Mouse (Mus musculus) thymus, postnatal 25 days (tissue): ENCODE data around the gene Utrn.

ENCODE experiments used
- DNase-seq: peaks from one replicate; pipeline ENCODE4 v3.0.0; 2022

Utrn gene

DNA sequence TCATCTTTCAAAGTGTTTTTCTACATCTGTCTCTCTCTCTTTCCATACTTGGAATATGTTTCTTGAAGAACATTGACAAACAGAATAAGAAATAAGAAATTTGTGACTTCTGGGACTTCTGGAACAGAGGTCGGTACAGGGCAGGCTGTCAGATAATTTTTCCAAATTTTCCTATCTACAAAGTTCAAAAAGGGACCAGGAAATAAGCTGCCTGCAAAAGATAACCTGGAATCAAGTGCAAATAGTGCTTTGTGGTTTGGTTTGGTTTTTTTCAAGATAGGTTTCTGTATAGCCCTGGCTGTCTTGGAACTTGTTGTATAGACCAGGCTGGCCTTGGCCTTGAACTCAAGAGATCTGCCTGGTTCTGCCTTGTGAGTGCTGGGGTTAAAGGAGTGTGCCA is 490.0 kb downstream of the Utrn start:
- no peak for DNase-seq

DNA sequence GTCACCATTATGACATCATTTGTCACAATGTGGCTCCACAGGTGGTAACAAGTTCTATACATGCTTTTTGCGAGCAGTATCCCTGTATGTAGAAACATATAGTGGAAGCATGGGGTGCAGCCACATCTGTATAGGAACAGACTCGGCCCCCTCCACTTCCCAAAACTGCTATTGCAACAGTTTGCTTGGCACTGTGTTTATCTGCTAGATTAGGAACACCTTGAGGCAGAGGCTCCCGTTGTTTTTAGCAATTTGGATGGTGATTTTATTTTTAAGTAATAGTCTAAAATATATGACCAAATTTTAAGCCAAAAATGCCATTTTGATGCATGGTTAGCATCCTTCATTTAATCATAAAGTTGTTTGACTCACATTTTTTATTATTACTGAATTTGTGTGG is 491.4 kb downstream of the Utrn start:
- DNase-seq, result no peak

DNA sequence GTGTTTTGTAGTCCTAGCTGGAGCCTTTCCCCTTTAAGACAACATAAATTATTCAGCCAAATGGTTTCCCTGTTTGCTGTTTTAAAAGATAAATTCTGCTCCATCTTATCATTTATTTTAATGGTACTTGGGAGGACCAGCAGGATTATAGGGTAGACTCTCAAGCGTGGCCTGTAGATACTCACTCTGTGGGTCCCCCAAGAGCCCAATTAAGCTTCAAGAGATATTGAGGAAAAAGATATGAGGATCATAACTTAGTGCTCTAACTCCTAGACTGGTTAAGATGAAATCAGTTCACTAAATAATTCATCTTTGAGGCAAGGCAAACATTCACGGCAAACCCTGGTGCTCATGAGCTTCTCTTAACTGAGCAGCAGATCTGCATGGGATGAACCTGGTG is 493.1 kb downstream of the Utrn start:
- DNase-seq, result no peak

DNA sequence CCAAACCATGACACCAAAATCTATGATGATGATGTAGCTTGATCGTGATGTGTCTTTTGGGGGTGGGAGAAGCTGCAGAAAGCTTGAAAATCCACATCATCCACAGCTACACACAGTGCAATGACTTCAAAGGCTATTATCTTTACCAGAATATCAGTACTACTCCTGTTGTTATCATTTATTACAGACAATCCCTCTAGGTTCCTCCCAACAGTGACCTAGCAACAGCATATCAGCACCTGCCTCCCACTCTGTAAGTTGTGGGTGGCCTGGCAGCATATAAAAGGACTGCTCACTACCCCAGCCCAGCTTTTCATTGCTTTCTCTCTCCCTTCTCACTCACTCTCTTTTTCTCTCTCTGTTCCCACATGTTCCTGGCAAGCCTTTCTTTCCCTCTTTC is 494.4 kb downstream of the Utrn start:
- DNase-seq, result no peak

DNA sequence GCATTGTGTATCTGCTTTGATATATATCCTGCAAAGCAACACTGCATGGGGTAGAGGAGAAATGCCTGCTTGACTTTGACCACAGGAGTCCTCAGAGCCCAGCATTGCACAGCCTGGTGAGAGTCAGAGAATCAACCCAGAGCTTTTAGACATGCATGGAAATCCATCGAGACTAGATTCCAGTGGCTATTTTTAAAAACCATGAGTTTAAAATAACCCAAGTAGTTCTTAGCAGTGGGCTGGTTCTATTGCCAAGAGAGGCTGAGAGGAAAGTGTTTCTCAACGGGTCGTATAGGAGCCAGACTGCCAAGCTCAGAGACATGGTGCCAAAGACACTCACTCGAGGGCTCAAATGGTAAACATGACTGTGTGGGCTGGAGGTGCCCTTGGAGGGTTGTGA is 514.6 kb downstream of the Utrn start:
- no peak for DNase-seq

DNA sequence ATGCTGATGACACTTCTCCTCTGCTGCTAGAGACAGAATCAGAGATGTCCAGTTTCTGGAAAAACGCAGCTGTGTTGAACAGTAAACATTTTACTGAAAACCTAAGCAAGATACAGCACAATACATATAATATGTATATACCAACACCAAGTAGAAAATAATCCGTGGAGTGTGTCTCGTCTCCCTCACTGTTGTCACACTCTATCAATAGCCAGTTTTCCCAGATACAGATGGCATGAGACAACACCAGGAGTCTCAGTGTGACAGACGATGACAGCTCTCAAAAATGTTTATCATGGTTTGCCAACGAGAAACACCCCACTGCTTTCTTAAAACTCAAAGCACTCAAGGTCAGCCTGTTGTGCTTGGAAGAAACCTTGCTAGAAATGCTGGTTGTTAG is 515.1 kb downstream of the Utrn start:
- DNase-seq, result no peak

DNA sequence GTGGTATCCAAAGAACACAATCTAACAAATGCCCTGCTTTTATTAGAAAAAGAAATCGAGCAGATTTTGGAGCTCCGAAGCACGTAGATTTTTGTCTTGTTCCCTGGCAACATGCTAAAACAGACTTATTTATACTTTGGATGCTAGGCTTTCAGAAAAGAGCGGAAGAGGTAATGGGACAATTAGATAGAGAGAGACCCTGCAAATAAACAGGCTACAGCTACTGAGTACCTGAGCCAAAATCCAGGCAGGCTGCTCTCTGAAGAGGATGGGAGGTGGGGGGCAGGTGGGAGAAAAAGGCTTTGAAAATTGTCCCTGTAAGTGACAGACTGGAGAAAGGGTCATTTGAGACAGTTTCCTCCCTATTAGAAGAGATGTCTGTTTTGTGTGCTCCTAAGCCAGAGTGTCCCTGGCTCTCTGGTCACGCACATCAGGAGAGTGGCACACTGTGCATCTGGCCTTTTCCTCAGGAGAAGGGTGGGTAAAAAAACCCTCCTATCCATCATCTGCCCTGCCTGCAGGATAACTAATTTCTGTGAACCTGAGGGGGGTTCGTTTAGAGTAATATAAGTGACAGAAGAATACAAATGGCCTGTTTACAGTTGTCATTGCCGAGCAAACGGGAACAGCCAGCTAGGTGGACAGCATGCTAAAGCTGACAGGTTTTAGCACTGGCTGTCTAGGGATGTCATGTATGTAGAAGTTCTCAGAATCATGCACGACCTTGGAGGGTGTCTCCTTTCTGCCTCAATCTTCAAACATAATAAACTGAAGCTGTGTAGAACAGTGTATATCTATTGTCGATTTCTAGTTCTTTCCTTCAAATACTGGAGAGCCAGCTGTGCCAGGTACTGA is 529.2 kb downstream of the Utrn start:
- DNase-seq, result no peak

DNA sequence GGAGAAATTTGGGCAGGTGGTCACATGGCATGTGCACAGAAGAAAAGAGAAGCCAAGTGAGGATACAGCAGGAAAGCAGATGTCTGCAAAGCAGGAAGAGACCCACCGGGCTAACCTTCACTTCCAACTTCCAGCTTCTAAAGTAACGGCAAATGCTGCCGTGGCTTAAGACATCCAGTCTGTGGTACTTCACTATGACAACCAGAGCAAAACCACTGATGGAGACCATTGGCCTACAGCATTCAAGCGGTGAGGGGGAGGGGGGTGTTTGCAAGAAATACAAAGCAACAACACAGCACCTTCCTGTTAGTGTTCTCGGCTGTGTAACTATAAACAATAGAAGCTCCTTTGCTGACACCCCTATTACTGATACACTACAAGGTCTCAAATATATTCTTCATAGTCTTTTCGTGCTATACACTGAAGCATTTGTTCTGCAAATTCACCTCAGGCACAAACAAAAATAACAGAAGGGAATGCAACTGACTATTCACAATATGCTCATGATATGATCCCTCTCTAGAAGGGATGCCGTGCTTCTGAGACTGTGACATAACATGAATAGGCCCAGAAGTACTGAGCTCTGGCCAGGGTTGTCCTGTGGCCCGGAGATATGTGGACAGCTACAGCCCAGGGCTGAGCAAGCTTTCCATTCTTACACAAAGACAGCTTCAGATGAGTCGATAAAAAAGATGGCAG is 530.0 kb downstream of the Utrn start:
- no peak for DNase-seq
